Mouse (Mus musculus): Measurements from ENCODE around the gene Vmn2r98. TPM values are rescaled to one million over a fixed set of nuclear protein-coding genes. Genes with fewer than 3 reads are reported as not detected.
"Not testable (repeated sequence)": the region's sequence is repeated elsewhere in the genome, so short reads cannot be mapped to it uniquely, and the experiment has no call there.

Gene Vmn2r98
- total RNA-seq (2021) (not detected), polyA plus RNA-seq (2012; rRNA removed) (not detected in 2 replicates)
- long read RNA-seq: 0 reads

DNA sequence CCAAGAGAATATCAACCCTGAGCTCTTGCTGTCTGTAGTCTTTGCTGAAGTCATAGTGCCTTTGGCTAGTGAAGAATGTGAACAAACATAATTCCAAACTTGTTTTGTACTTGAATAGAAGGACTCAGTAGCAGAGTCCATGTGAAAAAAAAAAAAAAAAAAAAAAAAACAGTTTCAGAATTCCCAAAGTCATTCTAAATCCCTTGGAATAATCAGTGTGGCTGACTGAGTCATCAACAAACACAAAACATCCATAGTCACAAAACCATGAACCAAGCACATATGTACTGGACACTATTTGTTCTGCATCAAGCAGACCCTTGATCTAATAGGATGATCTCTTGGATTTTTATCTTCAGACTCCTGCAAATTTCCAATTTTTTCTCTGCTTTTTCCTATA lies at the start of gene Vmn2r98:
Gene Vmn2r98 (plus strand): TSS at position 301 of the 400 bp plus-strand sequence.
- DNase-seq: not testable (repeated sequence)

DNA sequence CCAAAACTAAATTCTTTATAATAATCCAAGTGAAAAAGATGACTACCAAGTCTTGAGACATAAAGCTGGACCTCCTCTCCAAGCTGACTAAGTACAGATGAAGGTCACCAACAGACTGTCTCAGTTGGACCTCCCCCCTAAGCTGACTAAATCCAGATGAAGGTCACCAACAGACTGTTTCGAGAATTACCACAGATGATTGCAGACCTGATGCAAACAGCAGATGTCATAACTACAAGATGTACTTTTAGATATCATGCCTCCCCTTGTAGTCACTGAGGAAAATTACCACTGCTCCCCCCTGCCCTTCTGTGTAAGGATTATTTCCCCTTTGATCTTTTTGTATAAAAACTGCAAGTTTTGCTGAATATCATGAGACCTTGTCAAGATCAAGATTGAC lies 21.8 kb upstream of the Vmn2r98 start:
- H3K27me3 ChIP-seq (ENCODE audit: control insufficient read depth, insufficient read depth, low read length); H3K27ac ChIP-seq; DNase-seq; H3K79me2 ChIP-seq (replicated peaks; ENCODE audit: control insufficient read depth, insufficient read depth, low read length); H3K9ac ChIP-seq (ENCODE audit: low read depth, low read length); H3K4me1 ChIP-seq (ENCODE audit: control insufficient read depth, insufficient read depth, low read length); H3K4me3 ChIP-seq; H3K36me3 ChIP-seq (ENCODE audit: control insufficient read depth, insufficient read depth, low read length); intact Hi-C loops (cut with DNase I): not testable (repeated sequence)
- WGBS: 44% methylated on average over 1 of the region's 1 CpGs

More for the DNA sequence above, at the start of gene Vmn2r98:
- intact Hi-C loops (cut with DNase I); H3K9ac ChIP-seq (ENCODE audit: low read depth, low read length); H3K36me3 ChIP-seq (ENCODE audit: control insufficient read depth, insufficient read depth, low read length); H3K4me1 ChIP-seq (ENCODE audit: control insufficient read depth, insufficient read depth, low read length); H3K4me3 ChIP-seq; H3K79me2 ChIP-seq (replicated peaks; ENCODE audit: control insufficient read depth, insufficient read depth, low read length); H3K27me3 ChIP-seq (ENCODE audit: control insufficient read depth, insufficient read depth, low read length); H3K27ac ChIP-seq: not testable (repeated sequence)

DNA sequence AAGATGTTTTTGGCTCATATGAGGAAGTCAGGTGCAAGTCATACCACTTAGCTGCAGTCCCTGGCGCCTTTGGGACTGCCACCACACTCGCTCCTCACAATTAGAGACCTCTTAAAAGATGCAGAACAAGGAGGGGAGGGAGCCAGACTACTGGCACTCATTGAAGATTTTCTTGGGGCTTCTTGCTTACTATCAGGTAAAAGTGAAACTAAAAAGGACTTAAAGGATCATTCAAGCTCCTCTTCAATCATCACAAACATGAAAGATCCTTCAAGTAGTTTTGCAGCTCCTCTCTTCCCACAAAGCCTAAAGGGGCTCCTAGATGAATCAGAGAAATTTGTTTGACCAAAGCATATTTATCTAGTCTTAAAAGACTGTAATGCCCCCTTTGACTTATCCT lies 21.3 kb upstream of the Vmn2r98 start:
- Histone ChIP-seq H3K36me3 (ENCODE audit: control insufficient read depth, insufficient read depth, low read length) (no peaks in the 10 kb centered on the region), H3K9ac (ENCODE audit: low read depth, low read length) (no peak overlapping the region), H3K4me3 (no peak overlapping the region), H3K27me3 (ENCODE audit: control insufficient read depth, insufficient read depth, low read length) (no peaks in the 10 kb centered on the region), H3K27ac (no peak overlapping the region), H3K79me2 (replicated peaks; ENCODE audit: control insufficient read depth, insufficient read depth, low read length) (no peaks in the 10 kb centered on the region), H3K4me1 (ENCODE audit: control insufficient read depth, insufficient read depth, low read length) (no peaks in the 10 kb centered on the region)
- WGBS: 47% methylated on average over 2 of the region's 2 CpGs
- intact Hi-C loops (cut with DNase I): no loop called here
- no peak for TF ChIP-seq POLR2A (IDR thresholded peaks at IDR 0.05; ENCODE audit: insufficient read depth, low read depth, low read length)
- no peak for TF ChIP-seq CTCF (IDR thresholded peaks at IDR 0.05)
- no peak for TF ChIP-seq EP300 (IDR thresholded peaks at IDR 0.05; ENCODE audit: insufficient read depth, low read depth, low read length)
- no peak for DNase-seq

DNA sequence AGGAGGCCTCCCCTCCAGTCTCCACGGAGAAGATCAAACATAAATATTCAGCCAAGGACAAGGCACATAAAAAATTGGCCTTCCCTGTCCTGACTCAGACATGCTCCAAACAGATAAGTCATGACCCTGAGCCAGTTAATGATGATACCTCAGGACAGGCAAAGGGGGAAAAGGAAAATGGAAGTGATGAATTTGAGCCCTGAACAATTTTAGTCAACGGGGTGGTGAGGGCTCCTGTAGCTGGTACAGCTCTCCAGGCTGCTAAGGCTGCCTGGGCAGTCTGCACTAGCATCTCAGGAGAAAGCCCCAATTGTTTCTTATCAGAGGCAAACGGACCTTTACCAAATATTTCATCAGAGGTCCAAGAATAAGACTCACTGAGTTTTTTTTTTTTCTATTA lies 20.5 kb upstream of the Vmn2r98 start:
- H3K36me3 ChIP-seq (ENCODE audit: control insufficient read depth, insufficient read depth, low read length): no peaks in the 10 kb centered on the region
- intact Hi-C loops (cut with DNase I): no loop called here
- DNase-seq: no peak
- H3K4me1 ChIP-seq (ENCODE audit: control insufficient read depth, insufficient read depth, low read length): no peaks in the 10 kb centered on the region
- TF ChIP-seq POLR2A (IDR thresholded peaks at IDR 0.05; ENCODE audit: insufficient read depth, low read depth, low read length) (no peak), CTCF (IDR thresholded peaks at IDR 0.05) (no peak), EP300 (IDR thresholded peaks at IDR 0.05; ENCODE audit: insufficient read depth, low read depth, low read length) (no peak)
- no peak overlapping the region for H3K27ac ChIP-seq
- WGBS: 44% methylated on average over 3 of the region's 3 CpGs
- no peaks in the 10 kb centered on the region for H3K79me2 ChIP-seq (replicated peaks; ENCODE audit: control insufficient read depth, insufficient read depth, low read length)
- no peak overlapping the region for H3K4me3 ChIP-seq
- no peak overlapping the region for H3K9ac ChIP-seq (ENCODE audit: low read depth, low read length)
- H3K27me3 ChIP-seq (ENCODE audit: control insufficient read depth, insufficient read depth, low read length): no peaks in the 10 kb centered on the region

Other genes with a start within 250 kb of the Vmn2r98 start
- not detected for gene Vmn2r97, start 139.2 kb upstream of the Vmn2r98 start, total RNA-seq (2021)
- gene Vmn2r97, start 139.2 kb upstream of the Vmn2r98 start, polyA plus RNA-seq (2012; rRNA removed): not detected in 2 replicates

All from heart, adult 2 months (tissue).